Mouse (Mus musculus) ovary, postnatal 36 days (tissue): ENCODE results near the gene Myo10.

Experiments used
- DNase-seq: peaks from one replicate; pipeline ENCODE4 v3.0.0; 2022; ENCODE audit warnings: low spot score, mixed read lengths

Gene Myo10

GRCm38 (mm10) chr15:25611178-25611577, 11.1 kb upstream of the Myo10 start:
- DNase-seq, result no peak

- no peak for DNase-seq
Observed at GRCm38 (mm10) chr15:25620560-25620959, 1.8 kb upstream of the Myo10 start.

- DNase-seq, result no peak
Observed at GRCm38 (mm10) chr15:25621351-25622199, 750 bp upstream of the Myo10 start.

- peak; percentile 57 for DNase-seq
Observed at GRCm38 (mm10) chr15:25622867-25623471, 644 bp downstream of the Myo10 start.

- no peak for DNase-seq
Observed at GRCm38 (mm10) chr15:25623556-25624180, 1.3 kb downstream of the Myo10 start.

- no peak for DNase-seq
Observed at GRCm38 (mm10) chr15:25624263-25624662, 1.9 kb downstream of the Myo10 start.

GRCm38 (mm10) chr15:25625471-25625870, 3.1 kb downstream of the Myo10 start:
- DNase-seq, result no peak

GRCm38 (mm10) chr15:25627012-25627411, 4.7 kb downstream of the Myo10 start:
- DNase-seq, result no peak

- no peak for DNase-seq
Observed at GRCm38 (mm10) chr15:25628251-25628650, 5.9 kb downstream of the Myo10 start.

GRCm38 (mm10) chr15:25630716-25631115, 8.4 kb downstream of the Myo10 start:
- no peak for DNase-seq

GRCm38 (mm10) chr15:25631332-25631731, 9.0 kb downstream of the Myo10 start:
- DNase-seq, result no peak

GRCm38 (mm10) chr15:25632902-25633301, 10.6 kb downstream of the Myo10 start:
- no peak for DNase-seq

- peak; percentile 80 for DNase-seq
Observed at GRCm38 (mm10) chr15:25633674-25634340, 11.5 kb downstream of the Myo10 start.

- DNase-seq, result no peak
Observed at GRCm38 (mm10) chr15:25637727-25638126, 15.4 kb downstream of the Myo10 start.

- DNase-seq, result no peak
Observed at GRCm38 (mm10) chr15:25639217-25639616, 16.9 kb downstream of the Myo10 start.

GRCm38 (mm10) chr15:25640840-25641752, 18.8 kb downstream of the Myo10 start:
- DNase-seq, result no peak

GRCm38 (mm10) chr15:25642214-25643058, 20.1 kb downstream of the Myo10 start:
- DNase-seq, result no peak

GRCm38 (mm10) chr15:25645862-25646261, 23.5 kb downstream of the Myo10 start:
- no peak for DNase-seq

GRCm38 (mm10) chr15:25648287-25648686, 26.0 kb downstream of the Myo10 start:
- no peak for DNase-seq

- DNase-seq, result no peak
Observed at GRCm38 (mm10) chr15:25650371-25650770, 28.0 kb downstream of the Myo10 start.
